Mouse (Mus musculus): ENCODE data around the gene Myrip. TPM values are rescaled to one million over a fixed set of nuclear protein-coding genes. Genes with fewer than 3 reads are reported as not detected.

Myrip gene
- polyA plus RNA-seq, 1 experiment from 2014 or later = 0.72 TPM

DNA sequence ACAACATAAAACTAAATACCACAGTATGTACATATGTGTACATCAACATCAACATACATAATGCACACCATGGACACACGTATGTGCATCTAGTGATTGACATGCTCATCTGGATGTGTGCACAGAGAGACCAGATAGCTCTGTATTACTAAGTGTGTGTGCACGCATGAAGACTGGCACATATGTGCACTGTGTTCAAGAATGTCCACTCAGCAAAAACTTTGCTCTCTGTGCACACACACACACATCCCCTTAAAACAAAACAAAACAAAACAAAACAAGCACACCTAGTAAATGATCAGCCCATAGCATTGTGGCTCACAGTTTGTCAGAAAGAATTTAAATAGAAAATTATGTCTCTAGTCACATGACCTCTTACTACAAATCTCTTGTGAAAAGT is 10.9 kb upstream of the Myrip start:
- Histone ChIP-seq H3K36me3 (ENCODE audit: control insufficient read depth, insufficient read depth, low read length) (no peaks in the 10 kb centered on the region), H3K27ac (replicated peaks; ENCODE audit: low read depth, low read length) (no peak overlapping the region), H3K4me2 (ENCODE audit: low read depth, low read length) (no peak overlapping the region), H3K9me3 (ENCODE audit: control insufficient read depth, low read length) (no peaks in the 10 kb centered on the region), H3K27me3 (replicated peaks; ENCODE audit: control insufficient read depth, insufficient read depth, low read length) (no peaks in the 10 kb centered on the region), H3K9ac (ENCODE audit: low read depth, low read length) (no peak overlapping the region), H3K4me3 (ENCODE audit: low read depth, low read length) (no peak overlapping the region), H3K4me1 (ENCODE audit: control insufficient read depth, insufficient read depth, low read length) (no peaks in the 10 kb centered on the region)
- WGBS = 88% methylated on average over 2 of the region's 2 CpGs
- DNase-seq (ENCODE audit: low spot score) = no peak
- ATAC-seq (ENCODE audit: low read depth) = no peak

DNA sequence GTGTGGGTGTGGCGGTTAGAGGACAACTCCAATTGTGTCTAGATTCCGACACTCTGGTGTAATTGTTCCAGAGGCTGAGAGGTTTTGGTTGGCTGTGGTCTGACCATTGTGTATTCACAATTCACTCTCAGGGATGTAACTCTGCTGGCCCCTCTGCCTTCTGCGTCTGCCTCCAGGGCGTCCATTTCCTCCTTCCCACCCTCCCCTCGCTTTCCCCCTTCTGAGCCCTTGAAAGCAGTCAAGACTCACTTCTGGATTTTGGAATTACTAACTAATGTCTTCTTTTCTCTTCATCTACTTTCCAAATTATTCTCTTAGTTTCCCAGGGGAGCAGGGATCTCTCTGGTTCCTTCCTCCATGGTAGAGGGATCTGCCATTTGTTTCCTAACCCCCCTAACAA is 8.8 kb upstream of the Myrip start:
- Histone ChIP-seq H3K27ac (replicated peaks; ENCODE audit: low read depth, low read length) (no peak overlapping the region), H3K27me3 (replicated peaks; ENCODE audit: control insufficient read depth, insufficient read depth, low read length) (no peaks in the 10 kb centered on the region), H3K4me2 (ENCODE audit: low read depth, low read length) (no peak overlapping the region), H3K36me3 (ENCODE audit: control insufficient read depth, insufficient read depth, low read length) (no peaks in the 10 kb centered on the region), H3K9ac (ENCODE audit: low read depth, low read length) (no peak overlapping the region), H3K4me1 (ENCODE audit: control insufficient read depth, insufficient read depth, low read length) (no peaks in the 10 kb centered on the region), H3K9me3 (ENCODE audit: control insufficient read depth, low read length) (no peaks in the 10 kb centered on the region), H3K4me3 (ENCODE audit: low read depth, low read length) (no peak overlapping the region)
- DNase-seq (ENCODE audit: low spot score) (no peak), ATAC-seq (ENCODE audit: low read depth) (no peak)
- whole genome bisulfite sequencing = 39% methylated on average over 5 of the region's 5 CpGs

DNA sequence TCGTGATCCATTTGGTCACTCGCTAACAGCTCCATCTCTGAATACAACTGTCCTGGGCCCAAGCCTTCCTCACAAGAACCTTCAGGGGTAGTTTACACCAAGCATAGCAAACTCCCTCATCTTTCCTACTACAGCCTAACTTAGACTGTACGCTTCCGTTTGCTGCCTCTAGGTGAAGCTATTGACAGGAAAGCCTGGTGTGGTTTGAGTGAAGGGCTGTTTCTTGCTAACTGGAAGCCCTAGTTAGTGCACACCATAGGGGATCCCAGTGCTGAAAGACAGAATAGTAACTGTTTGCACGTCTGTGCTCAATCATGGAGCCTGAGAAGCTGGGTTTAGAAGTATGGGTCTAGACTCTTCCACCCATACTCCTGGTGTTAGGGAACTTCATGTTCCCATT is 5.8 kb upstream of the Myrip start:
- H3K27me3 ChIP-seq (replicated peaks; ENCODE audit: control insufficient read depth, insufficient read depth, low read length) = no peaks in the 10 kb centered on the region
- ATAC-seq (ENCODE audit: low read depth) (no peak), DNase-seq (ENCODE audit: low spot score) (no peak)
- WGBS = 83% methylated on average over 5 of the region's 5 CpGs
- no peaks in the 10 kb centered on the region for H3K9me3 ChIP-seq (ENCODE audit: control insufficient read depth, low read length)
- no peak overlapping the region for H3K4me2 ChIP-seq (ENCODE audit: low read depth, low read length)
- no peaks in the 10 kb centered on the region for H3K4me1 ChIP-seq (ENCODE audit: control insufficient read depth, insufficient read depth, low read length)
- H3K4me3 ChIP-seq (ENCODE audit: low read depth, low read length) = no peak overlapping the region
- H3K27ac ChIP-seq (replicated peaks; ENCODE audit: low read depth, low read length) = no peak overlapping the region
- H3K9ac ChIP-seq (ENCODE audit: low read depth, low read length) = no peak overlapping the region
- no peaks in the 10 kb centered on the region for H3K36me3 ChIP-seq (ENCODE audit: control insufficient read depth, insufficient read depth, low read length)

DNA sequence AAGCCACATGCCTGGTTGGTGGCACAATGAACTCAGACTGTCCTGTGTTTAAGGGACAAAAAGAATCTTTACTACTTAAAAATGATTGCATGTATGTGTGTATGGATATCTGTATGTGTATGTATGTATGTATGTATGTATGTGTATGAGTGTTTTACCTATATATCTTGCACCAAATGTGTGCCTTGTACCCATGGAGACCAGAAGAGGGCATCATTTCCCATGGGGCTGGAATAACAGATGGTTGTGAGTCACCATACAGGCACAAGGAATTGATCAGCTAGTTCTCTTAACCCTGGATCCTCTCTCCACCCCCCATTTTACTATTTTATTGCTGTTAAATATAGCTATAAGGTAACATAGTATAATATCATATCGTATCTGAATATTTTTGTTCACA is 4.4 kb upstream of the Myrip start:
- Histone ChIP-seq H3K4me1 (ENCODE audit: control insufficient read depth, insufficient read depth, low read length) (no peaks in the 10 kb centered on the region), H3K4me2 (ENCODE audit: low read depth, low read length) (no peak overlapping the region), H3K4me3 (ENCODE audit: low read depth, low read length) (no peak overlapping the region), H3K9ac (ENCODE audit: low read depth, low read length) (no peak overlapping the region), H3K36me3 (ENCODE audit: control insufficient read depth, insufficient read depth, low read length) (no peaks in the 10 kb centered on the region), H3K27me3 (replicated peaks; ENCODE audit: control insufficient read depth, insufficient read depth, low read length) (peaks cover 3% of the 10 kb centered on the region; the same call in 1 of the 2 replicates), H3K9me3 (ENCODE audit: control insufficient read depth, low read length) (no peaks in the 10 kb centered on the region), H3K27ac (replicated peaks; ENCODE audit: low read depth, low read length) (no peak overlapping the region)
- ATAC-seq (ENCODE audit: low read depth) (no peak), DNase-seq (ENCODE audit: low spot score) (no peak)
- WGBS = 76% methylated on average over 1 of the region's 1 CpGs

DNA sequence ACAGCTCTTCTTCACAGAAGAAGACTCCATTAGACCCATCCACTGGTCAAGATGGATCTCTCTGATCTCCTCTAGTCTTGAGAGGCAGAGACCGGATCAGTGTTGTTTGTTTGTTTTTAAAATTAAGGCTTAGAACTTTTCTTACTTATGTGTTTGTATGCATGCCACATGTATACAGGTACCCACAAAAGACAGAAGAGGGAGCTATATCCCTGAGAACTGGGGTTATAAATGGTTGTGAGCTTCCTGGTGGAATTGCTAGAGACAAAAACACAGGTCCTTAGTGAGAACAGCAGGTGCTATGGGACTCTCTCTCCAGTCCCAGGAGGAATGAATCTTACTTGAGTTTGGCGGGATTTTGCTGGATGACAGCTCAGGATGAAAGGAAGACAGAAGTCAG is 1.9 kb upstream of the Myrip start:
- 0 out of 2 replicates have a peak, but pooled peaks cover 4% of the 10 kb centered on the region for H3K9me3 ChIP-seq (ENCODE audit: control insufficient read depth, low read length)
- DNase-seq (ENCODE audit: low spot score) = no peak
- peaks cover 28% of the 10 kb centered on the region for H3K27me3 ChIP-seq (replicated peaks; ENCODE audit: control insufficient read depth, insufficient read depth, low read length)
- H3K4me2 ChIP-seq (ENCODE audit: low read depth, low read length) = no peak overlapping the region
- no peak overlapping the region for H3K27ac ChIP-seq (replicated peaks; ENCODE audit: low read depth, low read length)
- no peaks in the 10 kb centered on the region for H3K4me1 ChIP-seq (ENCODE audit: control insufficient read depth, insufficient read depth, low read length)
- H3K36me3 ChIP-seq (ENCODE audit: control insufficient read depth, insufficient read depth, low read length) = no peaks in the 10 kb centered on the region
- no peak for ATAC-seq (ENCODE audit: low read depth)
- H3K4me3 ChIP-seq (ENCODE audit: low read depth, low read length) = no peak overlapping the region
- 41% methylated on average over 2 of the region's 2 CpGs for WGBS
- H3K9ac ChIP-seq (ENCODE audit: low read depth, low read length) = no peak overlapping the region

DNA sequence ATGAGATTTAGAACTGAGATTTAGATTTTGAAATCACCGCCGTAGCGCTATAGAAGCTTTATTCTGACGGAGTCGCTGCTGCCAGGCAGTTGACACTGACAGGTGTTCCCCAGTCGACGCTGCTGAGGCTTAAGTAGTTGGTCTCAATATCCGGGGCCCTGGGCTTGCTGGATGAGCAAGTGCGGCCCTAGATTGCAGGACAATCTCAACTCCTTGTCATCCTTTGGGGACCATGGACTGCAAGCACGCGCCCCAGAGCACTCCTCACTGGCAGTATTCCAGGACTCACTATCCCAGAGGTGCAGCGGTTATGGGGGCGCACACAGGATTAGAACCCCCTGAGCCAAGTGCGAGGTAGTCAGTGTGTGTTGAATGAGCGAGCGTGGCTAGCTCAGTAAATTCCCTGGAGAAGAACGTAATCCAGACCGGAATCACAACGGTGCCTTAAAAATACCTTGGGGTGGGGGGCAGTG is 1.7 kb downstream of the Myrip start:
- peak overlapping the region; percentile 98 for H3K4me2 ChIP-seq (ENCODE audit: low read depth, low read length)
- H3K9ac ChIP-seq (ENCODE audit: low read depth, low read length) = peak overlapping the region; percentile 56
- H3K9me3 ChIP-seq (ENCODE audit: control insufficient read depth, low read length) = 0 out of 2 replicates have a peak, but pooled peaks cover 4% of the 10 kb centered on the region
- DNase-seq (ENCODE audit: low spot score) (peak; percentile 30), ATAC-seq (ENCODE audit: low read depth) (no peak)
- H3K27ac ChIP-seq (replicated peaks; ENCODE audit: low read depth, low read length) = no peak overlapping the region
- no peaks in the 10 kb centered on the region for H3K4me1 ChIP-seq (ENCODE audit: control insufficient read depth, insufficient read depth, low read length)
- peak overlapping the region; percentile 55 for H3K4me3 ChIP-seq (ENCODE audit: low read depth, low read length)
- 9% methylated on average over 19 of the region's 19 CpGs for WGBS
- peaks cover 55% of the 10 kb centered on the region for H3K27me3 ChIP-seq (replicated peaks; ENCODE audit: control insufficient read depth, insufficient read depth, low read length)
- no peaks in the 10 kb centered on the region for H3K36me3 ChIP-seq (ENCODE audit: control insufficient read depth, insufficient read depth, low read length)

DNA sequence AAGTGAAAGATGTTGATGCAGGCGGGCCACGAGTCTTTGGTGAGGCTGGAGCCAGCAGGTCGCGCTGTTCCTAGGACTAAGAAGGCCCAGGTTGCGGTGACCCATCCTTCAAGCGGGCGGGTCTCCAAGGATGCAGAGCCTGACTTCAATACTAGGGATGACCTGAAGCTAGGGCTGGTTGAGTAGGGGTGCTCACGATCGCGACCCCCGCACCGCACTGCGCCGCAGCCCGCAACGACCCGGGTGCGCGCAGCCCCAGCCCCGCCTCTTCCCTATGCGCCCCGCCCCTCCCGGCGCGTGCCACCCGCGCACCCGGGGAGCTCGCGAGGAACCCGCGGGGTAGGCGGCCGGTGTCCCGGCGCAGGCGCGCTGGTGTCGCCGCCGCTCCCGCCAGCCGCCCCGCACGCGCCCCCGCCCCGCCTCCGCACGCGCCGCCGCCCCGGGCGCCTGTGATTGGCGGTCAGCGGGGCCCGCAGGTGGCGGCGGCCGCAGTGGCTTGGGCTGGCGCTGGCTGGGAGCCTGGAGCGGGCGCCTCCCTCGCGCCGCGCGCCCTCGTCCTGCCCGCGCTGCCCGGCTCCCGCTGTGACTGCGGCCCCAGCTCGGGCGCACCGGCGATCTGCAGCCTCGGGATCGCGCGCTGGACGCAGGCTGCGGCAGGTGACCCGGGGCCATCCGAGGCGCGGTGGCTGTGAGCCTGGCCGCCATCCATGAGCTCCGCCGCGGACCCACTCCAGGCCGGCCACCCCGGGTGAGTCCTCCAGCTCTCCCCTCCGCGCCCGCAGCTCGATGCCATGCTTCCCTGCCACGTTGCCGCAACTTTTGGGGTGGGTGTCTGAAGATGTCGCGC is 2.4 kb downstream of the Myrip start:
- Histone ChIP-seq H3K4me3 (ENCODE audit: low read depth, low read length) (peak overlapping the region; percentile 55), H3K27ac (replicated peaks; ENCODE audit: low read depth, low read length) (no peak overlapping the region), H3K4me1 (ENCODE audit: control insufficient read depth, insufficient read depth, low read length) (no peaks in the 10 kb centered on the region), H3K9ac (ENCODE audit: low read depth, low read length) (peak overlapping the region; percentile 56), H3K27me3 (replicated peaks; ENCODE audit: control insufficient read depth, insufficient read depth, low read length) (peaks cover 55% of the 10 kb centered on the region), H3K4me2 (ENCODE audit: low read depth, low read length) (peak overlapping the region; percentile 98), H3K36me3 (ENCODE audit: control insufficient read depth, insufficient read depth, low read length) (no peaks in the 10 kb centered on the region), H3K9me3 (ENCODE audit: control insufficient read depth, low read length) (0 out of 2 replicates have a peak, but pooled peaks cover 4% of the 10 kb centered on the region)
- WGBS = 0% methylated on average over 16 of the region's 103 CpGs
- ATAC-seq (ENCODE audit: low read depth) (peak; percentile 81; the same call in 1 of the 2 replicates), DNase-seq (ENCODE audit: low spot score) (peak; percentile 30)

DNA sequence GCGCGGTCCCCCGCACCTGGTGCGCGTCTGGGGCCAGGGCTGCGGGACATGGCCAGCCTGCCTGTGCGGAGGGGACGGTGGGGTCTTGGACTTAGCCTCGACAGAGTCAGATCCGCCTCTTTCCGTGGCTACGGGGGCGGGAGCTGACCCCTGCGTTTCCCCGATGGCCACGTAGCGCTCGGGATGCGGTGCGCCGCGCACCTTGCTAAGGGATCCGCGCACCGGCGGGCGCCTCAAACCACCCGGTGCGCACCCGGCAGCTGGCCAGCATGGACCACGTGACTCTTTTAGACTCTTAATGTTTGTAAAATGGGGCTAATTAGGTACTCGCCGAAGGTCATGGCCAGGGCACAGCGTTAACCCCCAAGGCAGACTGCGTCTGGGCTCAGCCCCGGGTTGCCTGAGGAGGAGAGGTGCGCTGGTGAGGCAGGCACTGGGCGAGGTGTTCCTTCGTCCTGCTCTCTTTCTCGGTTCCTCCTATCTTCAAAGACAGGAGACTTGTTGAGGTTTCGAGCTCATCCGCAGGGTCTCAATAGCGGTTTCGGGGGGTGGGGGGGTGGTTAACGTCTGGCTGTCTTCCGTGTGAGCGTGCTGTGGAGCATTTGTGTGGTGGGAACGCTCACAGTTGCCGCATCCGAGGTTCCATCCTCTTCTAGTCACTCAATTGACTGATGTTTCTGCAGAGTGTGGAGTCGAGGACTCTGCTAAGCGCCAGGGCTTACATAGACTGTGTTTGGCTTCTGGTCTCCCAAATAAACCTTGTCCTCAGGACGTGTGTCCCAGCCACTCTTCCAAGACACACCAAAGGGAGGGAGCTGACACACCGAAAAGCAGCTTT is 3.2 kb downstream of the Myrip start:
- H3K4me2 ChIP-seq (ENCODE audit: low read depth, low read length) = peak overlapping the region; percentile 98
- H3K9me3 ChIP-seq (ENCODE audit: control insufficient read depth, low read length) = 0 out of 2 replicates have a peak, but pooled peaks cover 4% of the 10 kb centered on the region
- peak overlapping the region; percentile 56; the same call in 1 of the 2 replicates for H3K9ac ChIP-seq (ENCODE audit: low read depth, low read length)
- ATAC-seq (ENCODE audit: low read depth) (no peak), DNase-seq (ENCODE audit: low spot score) (no peak)
- H3K27ac ChIP-seq (replicated peaks; ENCODE audit: low read depth, low read length) = no peak overlapping the region
- peak overlapping the region; percentile 55 for H3K4me3 ChIP-seq (ENCODE audit: low read depth, low read length)
- no peaks in the 10 kb centered on the region for H3K36me3 ChIP-seq (ENCODE audit: control insufficient read depth, insufficient read depth, low read length)
- peaks cover 55% of the 10 kb centered on the region for H3K27me3 ChIP-seq (replicated peaks; ENCODE audit: control insufficient read depth, insufficient read depth, low read length)
- 3% methylated on average over 38 of the region's 54 CpGs for WGBS
- H3K4me1 ChIP-seq (ENCODE audit: control insufficient read depth, insufficient read depth, low read length) = no peaks in the 10 kb centered on the region
